Mouse (Mus musculus): Measurements from ENCODE around the gene Tmem59.

GRCm38 (mm10) chr4:107207016-107207415, 28.8 kb downstream of the Tmem59 start:
- no peak for TF ChIP-seq E2F4 (IDR thresholded peaks at IDR 0.05; ENCODE audit: insufficient replicate concordance, low read depth, low read length)
- no peak for TF ChIP-seq EP300 (IDR thresholded peaks at IDR 0.05; ENCODE audit: low read length)
- no peak for TF ChIP-seq SIN3A (IDR thresholded peaks at IDR 0.05; ENCODE audit: low read length)
- no peak for TF ChIP-seq CTCF (conservative IDR thresholded peaks at IDR 0.05 in 1 of 2, IDR thresholded peaks at IDR 0.05 in 1 of 2; ENCODE audit: low read depth in 2 of 2, low read length in 2 of 2)
- no peak for TF ChIP-seq POLR2A (IDR thresholded peaks at IDR 0.05; ENCODE audit: low read depth, low read length)
- no peak for TF ChIP-seq BHLHE40 (IDR thresholded peaks at IDR 0.05; ENCODE audit: low read depth, low read length)
